Mouse (Mus musculus) forebrain, postnatal 0 days (tissue): ENCODE results near the gene Tmem98. TPM values are rescaled to one million over a fixed set of nuclear protein-coding genes. Genes with fewer than 3 reads are reported as not detected.
A peak's percentile ranks its signal among the peaks of the same experiment; 100 is the strongest.

ENCODE experiments used
- ATAC-seq: fragments of 200-750 bp; cut with Nextera tagmentation; 2 replicates; pipeline ENCODE4 v1.8.0; 2017; ENCODE audit warnings: mild to moderate bottlenecking, moderate library complexity
- DNase-seq: peaks from one replicate; pipeline ENCODE4 v3.0.0-alpha.2; 2015
- H3K27ac ChIP-seq: fragments of 300-500 bp; sonication (generic); 2 replicates; pipeline ENCODE4 v1.5.1; 2014; ENCODE audit warnings: low read depth, mild to moderate bottlenecking, antibody characterized with exemption, low read length, moderate library complexity, mixed read lengths
- H3K27me3 ChIP-seq: fragments of 300-500 bp; sonication (generic); 2 replicates; pipeline ENCODE4 v1.6.1; 2014; ENCODE audit warnings: mild to moderate bottlenecking, low read length, mixed read lengths; ENCODE audit not compliant: insufficient read depth
- H3K36me3 ChIP-seq: fragments of 300-500 bp; sonication (generic); 2 replicates; pipeline ENCODE4 v1.6.1; 2014; ENCODE audit warnings: mild to moderate bottlenecking, moderate library complexity; ENCODE audit not compliant: insufficient read depth
- H3K4me1 ChIP-seq: fragments of 300-500 bp; sonication (generic); 2 replicates; pipeline ENCODE4 v1.6.1; 2014; ENCODE audit warnings: antibody characterized with exemption; ENCODE audit not compliant: insufficient read depth
- H3K4me2 ChIP-seq: fragments of 300-500 bp; sonication (generic); 2 replicates; pipeline ENCODE4 v1.6.1; 2014; ENCODE audit warnings: low read depth, mild to moderate bottlenecking, moderate library complexity
- H3K4me3 ChIP-seq: fragments of 300-500 bp; sonication (generic); 2 replicates; pipeline ENCODE4 v1.5.1; 2014; ENCODE audit warnings: low read depth, low read length, mixed read lengths
- H3K9ac ChIP-seq: fragments of 300-500 bp; sonication (generic); 2 replicates; pipeline ENCODE4 v1.6.1; 2014; ENCODE audit warnings: mild to moderate bottlenecking
- H3K9me3 ChIP-seq: fragments of 300-500 bp; sonication (generic); 2 replicates; pipeline ENCODE4 v1.6.1; 2016; ENCODE audit warnings: low read length
- CTCF ChIP-seq: sonication (generic); IDR thresholded peaks from 2 replicates; pipeline ENCODE4 v1.5.1; 2016; ENCODE audit warnings: antibody characterized with exemption, control low read depth, low read depth
- WGBS: fragments of 180-500 bp; shearing (Covaris S2); extraction: QIAGEN DNeasy Blood & Tissue Kit; methylation state at CpG from one replicate; pipeline ENCODE4 v1.1.7; 2014; 5-methylcytosine and 5-hydroxymethylcytosine counted together
- polyA plus RNA-seq: library from polyadenylated mRNA; unstranded; fragments of >200 nt; fragmentation: Nextera tagmentation; extraction: Ambion mirVana; gene quantifications from 2 replicates; pipeline ENCODE4 v1.2.1, GENCODE M21; 2015
- total RNA-seq: library from RNA; depleted of rRNA; stranded (reverse); fragments of >200 nt; gene quantifications from 2 replicates; pipeline ENCODE4 v1.2.3, GENCODE M21; 2014

Tmem98 gene
- total and polyA plus RNA-seq, 2 experiments from 2014 or later = 18.3 to 20.5 TPM

- Histone ChIP-seq H3K36me3 (no peaks in the 10 kb centered on the region), H3K4me2 (no peak overlapping the region), H3K4me3 (no peak overlapping the region), H3K9me3 (no peaks in the 10 kb centered on the region), H3K27me3 (no peaks in the 10 kb centered on the region), H3K4me1 (no peaks in the 10 kb centered on the region), H3K27ac (no peak overlapping the region), H3K9ac (no peak overlapping the region)
- DNase-seq (no peak), ATAC-seq (no peak)
- no peak for TF ChIP-seq CTCF
- 86% methylated on average over 3 of the region's 3 CpGs for WGBS
Measured at GRCm38 (mm10) chr11:80771186-80771585, 38.8 kb upstream of the Tmem98 start.

- no peaks in the 10 kb centered on the region for H3K27me3 ChIP-seq
- 79% methylated on average over 5 of the region's 5 CpGs for WGBS
- no peak for ATAC-seq
Measured at GRCm38 (mm10) chr11:80771596-80772250, 38.3 kb upstream of the Tmem98 start.

GRCm38 (mm10) chr11:80772595-80773210 is 37.3 kb upstream of the Tmem98 start:
- DNase-seq (no peak), ATAC-seq (no peak)
- no peak overlapping the region for H3K9ac ChIP-seq
- no peak for TF ChIP-seq CTCF
- H3K4me3 ChIP-seq = no peak overlapping the region
- no peaks in the 10 kb centered on the region for H3K9me3 ChIP-seq
- H3K4me2 ChIP-seq = no peak overlapping the region
- H3K4me1 ChIP-seq = no peaks in the 10 kb centered on the region
- no peaks in the 10 kb centered on the region for H3K36me3 ChIP-seq
- no peaks in the 10 kb centered on the region for H3K27me3 ChIP-seq
- WGBS = 86% methylated on average over 6 of the region's 6 CpGs
- H3K27ac ChIP-seq = no peak overlapping the region

More at GRCm38 (mm10) chr11:80771596-80772250, 38.3 kb upstream of the Tmem98 start:
- no peak overlapping the region for H3K27ac ChIP-seq
- no peaks in the 10 kb centered on the region for H3K9me3 ChIP-seq
- H3K9ac ChIP-seq = no peak overlapping the region
- H3K4me1 ChIP-seq = no peaks in the 10 kb centered on the region
- H3K4me3 ChIP-seq = no peak overlapping the region
- no peak overlapping the region for H3K4me2 ChIP-seq
- H3K36me3 ChIP-seq = no peaks in the 10 kb centered on the region
- DNase-seq = no peak
- no peak for TF ChIP-seq CTCF

- H3K4me1 ChIP-seq = no peaks in the 10 kb centered on the region; the same call in 1 of the 2 replicates
- H3K36me3 ChIP-seq = no peaks in the 10 kb centered on the region
- H3K4me2 ChIP-seq = no peak overlapping the region
- ATAC-seq (no peak), DNase-seq (no peak)
- no peak overlapping the region for H3K4me3 ChIP-seq
- no peak for TF ChIP-seq CTCF
- H3K9me3 ChIP-seq = no peaks in the 10 kb centered on the region
- WGBS = 71% methylated on average over 3 of the region's 3 CpGs
- no peak overlapping the region for H3K9ac ChIP-seq
- H3K27ac ChIP-seq = no peak overlapping the region
- no peaks in the 10 kb centered on the region for H3K27me3 ChIP-seq
Measured at GRCm38 (mm10) chr11:80775535-80775934, 34.4 kb upstream of the Tmem98 start.

GRCm38 (mm10) chr11:80777708-80778107 is 32.3 kb upstream of the Tmem98 start:
- Histone ChIP-seq H3K4me3 (no peak overlapping the region), H3K9me3 (no peaks in the 10 kb centered on the region), H3K4me1 (no peaks in the 10 kb centered on the region; the same call in 1 of the 2 replicates), H3K27ac (no peak overlapping the region), H3K9ac (no peak overlapping the region), H3K4me2 (no peak overlapping the region), H3K27me3 (no peaks in the 10 kb centered on the region), H3K36me3 (no peaks in the 10 kb centered on the region)
- DNase-seq (no peak), ATAC-seq (no peak)
- peak; percentile 35 for TF ChIP-seq CTCF
- WGBS = 86% methylated on average over 2 of the region's 2 CpGs

GRCm38 (mm10) chr11:80778157-80778556 is 31.8 kb upstream of the Tmem98 start:
- Histone ChIP-seq H3K27ac (no peak overlapping the region), H3K36me3 (no peaks in the 10 kb centered on the region), H3K9ac (no peak overlapping the region), H3K4me2 (no peak overlapping the region), H3K4me1 (no peaks in the 10 kb centered on the region; the same call in 1 of the 2 replicates), H3K4me3 (no peak overlapping the region), H3K27me3 (no peaks in the 10 kb centered on the region), H3K9me3 (no peaks in the 10 kb centered on the region)
- no peak for TF ChIP-seq CTCF
- ATAC-seq (no peak), DNase-seq (no peak)
- WGBS = 74% methylated on average over 6 of the region's 6 CpGs

- no peaks in the 10 kb centered on the region for H3K27me3 ChIP-seq
- no peaks in the 10 kb centered on the region for H3K9me3 ChIP-seq
- DNase-seq (no peak), ATAC-seq (no peak)
- no peaks in the 10 kb centered on the region; the same call in 1 of the 2 replicates for H3K4me1 ChIP-seq
- peak overlapping the region; percentile 76 for H3K4me3 ChIP-seq
- WGBS = 2% methylated on average over 18 of the region's 18 CpGs
- no peaks in the 10 kb centered on the region for H3K36me3 ChIP-seq
- TF ChIP-seq CTCF = no peak
- peak overlapping the region; percentile 57 for H3K9ac ChIP-seq
- H3K27ac ChIP-seq = no peak overlapping the region
- H3K4me2 ChIP-seq = peak overlapping the region; percentile 74
Measured at GRCm38 (mm10) chr11:80778916-80779526, 31.0 kb upstream of the Tmem98 start.
